Mouse (Mus musculus): Measurements from ENCODE around the gene Tmem131.
"Not testable (repeated sequence)": the region's sequence is repeated elsewhere in the genome, so short reads cannot be mapped to it uniquely, and the experiment has no call there.

Gene Tmem131

DNA sequence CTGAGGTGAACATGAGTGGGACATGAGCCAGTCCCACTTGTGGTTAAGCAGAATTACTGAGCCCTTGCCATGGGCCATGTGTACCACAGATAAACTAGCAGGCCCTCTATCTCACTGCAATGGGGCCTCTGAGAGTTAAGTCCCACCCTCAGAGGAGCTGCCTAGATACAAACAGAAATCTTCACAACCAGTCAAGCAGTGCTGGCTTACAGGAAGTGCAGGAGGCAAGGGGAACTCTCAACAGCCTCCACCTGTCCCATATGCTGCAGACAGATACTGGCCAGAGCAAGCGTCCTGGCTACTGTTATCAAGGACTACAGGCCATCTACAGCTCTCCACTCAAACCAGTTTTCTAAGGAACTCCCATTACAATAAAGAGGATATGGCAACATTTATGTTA, 23.7 kb downstream of the Tmem131 start:
- DNase-seq (ENCODE audit: low read depth, low spot score): no peak

GRCm38 (mm10) chr1:36917423-36917822, 26.0 kb downstream of the Tmem131 start:
- DNase-seq (ENCODE audit: low read depth, low spot score): no peak

DNA sequence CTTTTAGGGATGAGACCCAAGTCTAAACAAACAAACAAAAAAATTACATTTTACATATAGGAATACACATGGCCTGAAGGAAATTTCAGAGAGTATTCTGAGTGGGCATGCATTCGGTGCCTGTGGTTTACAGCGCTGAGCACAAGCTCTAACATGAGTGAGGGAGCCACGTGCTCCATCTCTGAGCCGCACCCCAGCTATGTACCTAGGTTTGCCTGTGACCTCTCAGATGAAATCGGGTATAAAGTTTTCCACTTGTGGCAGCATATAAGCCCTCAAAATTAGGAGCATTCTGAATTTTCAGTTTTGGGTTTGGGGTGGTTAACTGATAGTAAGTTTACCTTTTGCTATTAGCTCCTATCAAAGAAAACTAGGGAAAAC, 28.3 kb downstream of the Tmem131 start:
- no peak for DNase-seq (ENCODE audit: low read depth, low spot score)

GRCm38 (mm10) chr1:36914455-36915199, 28.8 kb downstream of the Tmem131 start:
- DNase-seq (ENCODE audit: low read depth, low spot score): no peak

DNA sequence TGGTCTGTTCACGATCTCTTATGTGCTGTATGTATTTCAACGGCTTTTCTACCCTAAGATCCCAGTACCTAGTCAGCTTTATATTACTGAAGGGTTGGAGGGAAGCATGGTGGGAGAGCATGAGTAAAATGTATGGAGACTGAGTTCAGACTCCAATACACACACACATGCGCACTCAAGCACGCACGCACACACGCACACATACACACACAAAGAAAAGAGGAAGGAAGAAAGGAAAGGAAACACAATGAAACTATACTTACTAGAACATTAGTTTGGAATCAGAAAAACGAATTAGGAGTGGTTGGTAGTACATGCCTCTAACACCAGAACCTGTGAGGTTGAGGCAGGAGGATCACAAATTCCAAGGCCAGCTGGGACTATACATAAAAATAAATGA, 29.7 kb downstream of the Tmem131 start:
- no peak for DNase-seq (ENCODE audit: low read depth, low spot score)

DNA sequence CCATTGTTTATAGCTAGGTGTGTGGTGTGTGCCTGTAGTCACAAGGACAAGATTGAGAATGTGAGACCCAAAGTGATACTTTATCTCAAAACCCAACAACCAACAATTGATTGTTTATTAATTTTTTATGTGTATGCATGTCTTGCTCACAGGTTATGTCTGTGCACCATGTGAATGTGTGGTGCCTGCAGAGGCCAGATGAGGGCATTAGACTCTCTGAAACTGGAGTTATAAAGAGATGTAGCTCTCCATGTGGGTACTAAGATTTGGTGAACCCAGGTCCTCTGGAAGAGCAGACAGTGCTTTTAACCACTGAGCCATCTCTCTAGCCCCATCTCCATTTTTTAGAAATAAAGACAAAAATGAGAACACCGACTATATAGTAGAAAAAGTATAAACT, 31.2 kb downstream of the Tmem131 start:
- DNase-seq (ENCODE audit: low read depth, low spot score): no peak

- no peak for DNase-seq (ENCODE audit: low read depth, low spot score)
Measured at GRCm38 (mm10) chr1:36911603-36912002, 31.9 kb downstream of the Tmem131 start.

- DNase-seq (ENCODE audit: low read depth, low spot score): no peak
Measured at GRCm38 (mm10) chr1:36910397-36910796, 33.1 kb downstream of the Tmem131 start.

- DNase-seq (ENCODE audit: low read depth, low spot score): not testable (repeated sequence)
Measured at GRCm38 (mm10) chr1:36909965-36910364, 33.5 kb downstream of the Tmem131 start.

DNA sequence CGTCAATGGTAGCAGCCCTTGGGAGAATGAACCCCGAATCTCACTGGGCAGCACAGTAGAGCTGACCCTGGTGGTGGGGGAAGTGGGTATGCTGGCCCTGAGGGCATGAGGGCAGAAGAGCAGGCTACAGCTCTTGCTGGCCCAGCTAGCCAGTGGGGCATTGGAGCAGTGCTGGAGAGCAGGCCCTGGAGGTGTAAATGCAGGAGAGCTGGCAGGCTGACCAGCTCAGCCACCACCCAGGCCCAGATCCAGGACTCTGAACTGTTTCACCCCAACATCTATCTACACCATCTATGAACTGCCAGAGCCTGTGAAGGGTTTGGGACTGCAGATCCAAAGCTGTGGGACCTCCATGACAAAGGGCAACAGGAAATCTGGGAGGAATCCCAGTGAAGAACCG, 38.2 kb downstream of the Tmem131 start:
- DNase-seq (ENCODE audit: low read depth, low spot score): no peak

- DNase-seq (ENCODE audit: low read depth, low spot score): no peak
Measured at GRCm38 (mm10) chr1:36904489-36904888, 39.0 kb downstream of the Tmem131 start.

- no peak for DNase-seq (ENCODE audit: low read depth, low spot score)
Measured at GRCm38 (mm10) chr1:36904084-36904451, 39.4 kb downstream of the Tmem131 start.

GRCm38 (mm10) chr1:36903376-36904083, 39.9 kb downstream of the Tmem131 start:
- DNase-seq (ENCODE audit: low read depth, low spot score): no peak

DNA sequence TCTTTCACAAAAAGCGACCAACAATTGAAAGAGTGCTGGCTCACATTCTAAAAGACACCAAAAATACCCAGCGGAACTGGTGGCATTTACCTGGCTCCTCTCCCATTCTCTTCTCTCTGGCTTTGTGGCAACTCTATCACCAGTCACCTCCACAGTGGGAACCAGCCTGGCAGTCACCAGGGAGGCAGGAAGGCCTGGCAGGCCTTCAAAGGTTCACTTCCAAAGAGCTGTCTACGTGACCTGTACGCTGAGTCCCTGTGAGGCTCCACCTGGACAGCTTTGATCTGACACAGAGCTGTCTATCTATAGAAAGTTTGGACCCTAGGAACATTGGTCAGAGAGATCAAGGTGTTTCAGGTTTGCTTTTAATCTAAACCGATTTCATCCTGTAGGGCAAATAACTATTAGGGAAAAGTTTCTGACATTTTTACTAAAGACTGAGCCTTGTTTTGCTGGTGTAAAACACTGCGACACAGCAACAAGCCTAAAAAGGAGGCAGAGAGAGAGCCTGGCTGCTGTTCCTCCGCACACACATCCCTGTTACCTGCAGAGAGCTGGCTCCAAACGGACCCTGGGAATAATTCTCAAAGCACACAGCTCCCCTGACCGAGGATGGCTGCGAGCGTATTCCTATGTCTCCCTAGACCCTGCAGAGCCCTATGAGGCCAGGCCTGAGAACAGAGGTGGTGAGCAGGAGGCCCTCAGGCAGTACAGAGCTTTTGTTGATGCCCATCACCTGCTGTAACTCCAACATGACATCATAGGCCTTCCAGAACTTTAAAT, 40.7 kb downstream of the Tmem131 start:
- no peak for DNase-seq (ENCODE audit: low read depth, low spot score)

GRCm38 (mm10) chr1:36899622-36900021, 43.8 kb downstream of the Tmem131 start:
- DNase-seq (ENCODE audit: low read depth, low spot score): no peak

GRCm38 (mm10) chr1:36896423-36896822, 47.0 kb downstream of the Tmem131 start:
- no peak for DNase-seq (ENCODE audit: low read depth, low spot score)

GRCm38 (mm10) chr1:36895452-36895851, 48.0 kb downstream of the Tmem131 start:
- DNase-seq (ENCODE audit: low read depth, low spot score): no peak

DNA sequence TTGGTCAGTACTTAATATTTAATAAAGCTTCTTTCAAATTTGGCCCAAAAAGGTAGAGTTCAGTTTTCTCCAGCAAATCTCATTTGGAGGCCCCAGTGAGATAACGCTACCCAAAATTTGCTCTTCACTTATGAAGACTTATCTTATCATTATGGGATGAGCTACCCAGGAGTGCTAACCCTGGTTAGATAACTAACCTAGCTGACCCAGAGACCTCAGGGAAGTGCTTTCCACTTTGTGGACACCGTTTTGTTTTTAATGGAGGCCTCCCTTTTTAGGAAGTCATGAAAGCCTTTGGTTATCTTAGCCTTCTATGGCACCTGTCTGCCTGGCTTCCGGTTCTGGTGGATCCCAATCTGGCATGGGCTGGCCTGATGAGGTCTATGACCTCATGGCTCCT, 49.3 kb downstream of the Tmem131 start:
- no peak for DNase-seq (ENCODE audit: low read depth, low spot score)

DNA sequence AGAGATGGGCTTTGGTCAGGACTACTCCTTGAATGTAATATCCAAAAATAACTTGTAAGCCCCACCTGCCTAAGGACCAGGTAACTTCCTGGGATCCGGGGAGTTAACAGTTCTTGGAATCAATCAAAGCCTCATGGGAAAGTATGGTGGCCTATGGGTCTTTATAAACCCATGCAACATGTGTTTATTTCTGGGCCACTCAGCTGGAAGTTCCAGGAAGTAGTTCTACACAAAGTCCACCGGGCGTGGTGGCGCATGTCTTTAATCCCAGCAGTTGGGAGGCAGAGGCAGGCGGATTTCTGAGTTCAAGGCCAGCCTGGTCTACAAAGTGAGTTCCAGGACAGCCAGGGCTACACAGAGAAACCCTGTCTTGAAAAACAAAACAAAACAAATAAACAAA, 49.7 kb downstream of the Tmem131 start:
- DNase-seq (ENCODE audit: low read depth, low spot score): not testable (repeated sequence)

GRCm38 (mm10) chr1:36893146-36893545, 50.3 kb downstream of the Tmem131 start:
- no peak for DNase-seq (ENCODE audit: low read depth, low spot score)

DNA sequence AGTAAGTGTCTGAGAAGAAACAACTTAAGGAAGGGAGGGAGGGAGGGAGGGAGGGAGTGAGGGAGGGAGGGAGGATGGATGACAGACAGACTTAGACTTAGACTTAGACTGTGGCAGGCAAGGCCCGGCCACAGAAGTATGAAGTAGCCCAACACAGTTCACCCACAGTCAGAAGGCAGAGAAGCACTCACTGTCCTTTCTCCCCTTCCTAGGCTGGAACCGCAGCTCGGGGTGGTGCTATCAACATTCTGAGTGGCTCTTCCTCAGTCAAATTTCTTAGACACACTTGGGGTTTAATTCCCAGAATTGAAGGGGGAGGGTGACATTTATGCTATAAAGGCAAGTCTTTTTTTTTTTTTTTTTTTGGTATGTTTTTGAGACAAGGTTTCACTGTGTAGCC, 51.0 kb downstream of the Tmem131 start:
- no peak for DNase-seq (ENCODE audit: low read depth, low spot score)

DNA sequence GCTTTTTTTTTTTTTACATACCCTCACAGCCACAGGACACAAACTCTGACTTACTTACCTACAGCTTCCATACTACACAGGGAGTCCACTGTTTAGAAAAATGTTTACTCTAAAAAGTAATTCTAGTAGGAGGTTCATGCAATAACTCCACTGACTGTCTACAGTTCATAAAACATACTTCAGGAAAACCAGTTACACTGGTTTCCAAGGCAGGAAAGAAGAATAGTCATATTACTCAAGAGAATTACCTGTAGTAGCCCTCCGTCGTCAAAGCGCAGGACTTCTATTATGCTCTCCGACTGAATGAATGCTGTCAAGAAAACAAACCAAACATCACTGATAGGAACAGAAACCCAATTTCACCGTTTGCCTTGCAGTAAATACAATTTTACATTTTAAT, 54.5 kb downstream of the Tmem131 start:
- no peak for DNase-seq (ENCODE audit: low read depth, low spot score)

DNA sequence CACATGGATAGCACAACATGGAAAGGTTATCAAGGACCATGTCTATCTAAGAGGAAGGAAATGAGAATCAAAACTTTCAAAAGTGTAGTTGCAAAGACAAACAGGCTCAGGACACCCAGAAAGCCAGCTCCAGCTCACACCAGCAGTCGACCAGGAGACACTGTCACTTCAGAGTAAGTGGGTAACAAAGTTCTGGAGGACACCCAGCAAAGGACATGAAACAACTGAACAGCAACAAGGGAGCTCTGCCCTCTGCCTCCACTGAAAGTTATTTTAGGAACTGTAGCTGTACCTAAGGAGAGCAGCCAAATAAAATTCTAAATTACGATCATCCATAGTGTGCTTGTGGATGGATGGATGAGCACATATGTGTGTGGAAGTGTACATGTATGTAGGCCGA, 56.3 kb downstream of the Tmem131 start:
- no peak for DNase-seq (ENCODE audit: low read depth, low spot score)
